Mouse (Mus musculus) hindbrain, embryonic 14.5 days (tissue): ENCODE results near the gene Prss47. TPM values are rescaled to one million over a fixed set of nuclear protein-coding genes. Genes with fewer than 3 reads are reported as not detected.

Experiments used
- ATAC-seq: fragments of 200-750 bp; cut with Nextera tagmentation; 2 replicates; pipeline ENCODE4 v1.8.0; 2017; ENCODE audit warnings: moderate number of reproducible peaks, mild to moderate bottlenecking, moderate TSS enrichment, moderate library complexity; ENCODE audit not compliant: low FRiP score
- DNase-seq: peaks from one replicate; pipeline ENCODE4 v3.0.0-alpha.2; 2015; ENCODE audit warnings: low spot score
- H3K27ac ChIP-seq: fragments of 300-500 bp; sonication (generic); 2 replicates; pipeline ENCODE4 v1.5.1; 2014; ENCODE audit warnings: mild to moderate bottlenecking, moderate library complexity
- H3K27me3 ChIP-seq: fragments of 300-500 bp; sonication (generic); 2 replicates; pipeline ENCODE4 v1.6.1; 2014; ENCODE audit warnings: mild to moderate bottlenecking, low read length, mixed read lengths; ENCODE audit not compliant: control insufficient read depth, insufficient read depth
- H3K36me3 ChIP-seq: fragments of 300-500 bp; sonication (generic); replicated peaks from 2 replicates; pipeline ENCODE4 v1.6.1; 2014; ENCODE audit not compliant: control insufficient read depth, insufficient read depth
- H3K4me1 ChIP-seq: fragments of 300-500 bp; sonication (generic); replicated peaks from 2 replicates; pipeline ENCODE4 v1.6.1; 2014; ENCODE audit warnings: antibody characterized with exemption, low read length, mixed read lengths; ENCODE audit not compliant: control insufficient read depth, insufficient read depth
- H3K4me2 ChIP-seq: fragments of 300-500 bp; sonication (generic); replicated peaks from 2 replicates; pipeline ENCODE4 v1.6.1; 2014; ENCODE audit warnings: mild to moderate bottlenecking, moderate library complexity
- H3K4me3 ChIP-seq: fragments of 300-500 bp; sonication (generic); replicated peaks from 2 replicates; pipeline ENCODE4 v1.5.1; 2014; ENCODE audit warnings: mild to moderate bottlenecking, low read length
- H3K9ac ChIP-seq: fragments of 300-500 bp; sonication (generic); 2 replicates; pipeline ENCODE4 v1.6.1; 2014
- H3K9me3 ChIP-seq: fragments of 300-500 bp; sonication (generic); 2 replicates; pipeline ENCODE4 v1.6.1; 2016; ENCODE audit warnings: low read length; ENCODE audit not compliant: control insufficient read depth
- WGBS: fragments of 180-500 bp; shearing (Covaris S2); extraction: QIAGEN DNeasy Blood & Tissue Kit; methylation state at CpG from one replicate; pipeline ENCODE4 v1.1.7; 2014; 5-methylcytosine and 5-hydroxymethylcytosine counted together
- polyA plus RNA-seq: library from polyadenylated mRNA; unstranded; fragments of >200 nt; fragmentation: Nextera tagmentation; extraction: Ambion mirVana; gene quantifications from 2 replicates; pipeline ENCODE4 v1.2.1, GENCODE M21; 2014

Gene Prss47
- polyA plus RNA-seq, 1 experiment from 2014 or later = not detected

- Histone ChIP-seq H3K36me3 (no peaks in the 10 kb centered on the region), H3K4me3 (no peak overlapping the region), H3K9ac (no peak overlapping the region), H3K4me2 (no peak overlapping the region), H3K27ac (no peak overlapping the region), H3K27me3 (no peaks in the 10 kb centered on the region), H3K4me1 (no peaks in the 10 kb centered on the region), H3K9me3 (no peaks in the 10 kb centered on the region)
- no peak for DNase-seq
- 90% methylated on average over 1 of the region's 1 CpGs for WGBS
- no peak for ATAC-seq
These were observed 45.8 kb downstream of the Prss47 start for GRCm38 (mm10) chr13:65006760-65007159.

- no peak overlapping the region for H3K4me3 ChIP-seq
- H3K4me1 ChIP-seq = no peaks in the 10 kb centered on the region
- H3K4me2 ChIP-seq = no peak overlapping the region
- H3K9ac ChIP-seq = no peak overlapping the region
- DNase-seq = no peak
- H3K27ac ChIP-seq = no peak overlapping the region
- ATAC-seq = no peak
- H3K27me3 ChIP-seq = no peaks in the 10 kb centered on the region
- H3K36me3 ChIP-seq = no peaks in the 10 kb centered on the region
- no peaks in the 10 kb centered on the region for H3K9me3 ChIP-seq
These were observed 47.1 kb downstream of the Prss47 start for GRCm38 (mm10) chr13:65005414-65005813.

Other genes starting within 250 kb of the Prss47 start
- 1.0 and 1.7 TPM in 2 replicates for gene Cntnap3, start 148.8 kb downstream of the Prss47 start, polyA plus RNA-seq
- not detected in 2 replicates for gene Spata31, start 135.4 kb downstream of the Prss47 start, polyA plus RNA-seq
- gene Spata31d1c, start 19.7 kb downstream of the Prss47 start, polyA plus RNA-seq = not detected in 2 replicates
- 33.9 and 43.4 TPM in 2 replicates for gene Mfsd14b, start 60.2 kb upstream of the Prss47 start, polyA plus RNA-seq
- not detected in 2 replicates for gene Olfr465-ps1, start 85.3 kb upstream of the Prss47 start, polyA plus RNA-seq
- gene Olfr466, start 97.5 kb upstream of the Prss47 start, polyA plus RNA-seq = not detected in 2 replicates
- gene Nlrp4f, start 153.2 kb upstream of the Prss47 start, polyA plus RNA-seq = 0.13 TPM in 1 of 2 replicates, not detected in the other
- gene Gm10775, start 206.8 kb upstream of the Prss47 start, polyA plus RNA-seq = 0.17 and 0.37 TPM in 2 replicates
- gene Zfp369, start 226.1 kb upstream of the Prss47 start, polyA plus RNA-seq = 23.1 and 27.8 TPM in 2 replicates